Mouse (Mus musculus) cortical plate, adult 2 months (tissue): ENCODE measurements at regions not wholly inside any gene's neighbourhood (a gene's known extent, or its start where the extent isn't known, plus 50 kb on each side); places are given as distances from the start of the nearest gene placed in this dataset.

Source experiments
- H3K27ac ChIP-seq: fragments of 200-500 bp; 2 replicates; pipeline ENCODE4 v1.5.1; 2012; ENCODE audit warnings: low read length, control low read depth, inconsistent platforms; ENCODE audit not compliant: insufficient read depth
- H3K4me1 ChIP-seq: fragments of 200-500 bp; 2 replicates; pipeline ENCODE4 v1.6.1; 2011; ENCODE audit warnings: low read length; ENCODE audit not compliant: control insufficient read depth, insufficient read depth
- H3K4me3 ChIP-seq: fragments of 200-500 bp; 2 replicates; pipeline ENCODE4 v1.5.1; 2011; ENCODE audit warnings: mild to moderate bottlenecking, low read length, control low read depth; ENCODE audit not compliant: insufficient read depth
- CTCF ChIP-seq: fragments of 200-500 bp; IDR thresholded peaks from 2 replicates; pipeline ENCODE4 v1.5.1; 2011; ENCODE audit warnings: mild to moderate bottlenecking, control low read depth, low read length; ENCODE audit not compliant: insufficient read depth; ENCODE audit errors: extremely low read depth
- POLR2A ChIP-seq: fragments of 200-500 bp; IDR thresholded peaks from 2 replicates; pipeline ENCODE4 v1.6.1; 2011; ENCODE audit warnings: mild to moderate bottlenecking, low read length, control low read depth; ENCODE audit not compliant: insufficient read depth; ENCODE audit errors: extremely low read depth

DNA sequence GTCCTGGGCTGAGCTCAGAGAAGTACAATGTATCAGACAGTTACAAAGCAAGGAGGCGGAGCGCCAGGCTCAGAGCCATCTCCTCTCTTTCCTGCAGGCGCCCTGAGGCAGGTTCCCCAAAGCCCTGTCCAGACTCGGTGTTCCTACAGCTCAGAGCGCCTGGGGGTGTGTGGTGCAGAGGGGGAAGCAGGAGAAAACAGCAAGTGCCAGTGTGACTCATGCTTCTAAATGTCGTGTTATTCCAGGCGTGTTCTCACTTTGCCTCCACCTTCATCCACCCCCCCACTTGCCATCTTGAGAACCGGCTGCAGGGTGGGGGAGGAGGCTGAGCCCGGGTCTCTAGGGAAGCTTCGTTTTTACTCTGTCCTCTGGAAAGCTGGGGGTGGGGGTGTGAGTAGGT, 160.5 kb downstream of the Rplp1 start:
- Histone ChIP-seq H3K4me3 (no peak overlapping the region), H3K4me1 (peaks cover 6% of the 10 kb centered on the region), H3K27ac (no peak overlapping the region)
- TF ChIP-seq CTCF: no peak
- TF ChIP-seq POLR2A: no peak

GRCm38 (mm10) chr9:61749201-61749600, 165.1 kb downstream of the Rplp1 start:
- peaks cover 6% of the 10 kb centered on the region for H3K4me1 ChIP-seq
- TF ChIP-seq CTCF: no peak
- no peak for TF ChIP-seq POLR2A
- no peak overlapping the region for H3K27ac ChIP-seq

DNA sequence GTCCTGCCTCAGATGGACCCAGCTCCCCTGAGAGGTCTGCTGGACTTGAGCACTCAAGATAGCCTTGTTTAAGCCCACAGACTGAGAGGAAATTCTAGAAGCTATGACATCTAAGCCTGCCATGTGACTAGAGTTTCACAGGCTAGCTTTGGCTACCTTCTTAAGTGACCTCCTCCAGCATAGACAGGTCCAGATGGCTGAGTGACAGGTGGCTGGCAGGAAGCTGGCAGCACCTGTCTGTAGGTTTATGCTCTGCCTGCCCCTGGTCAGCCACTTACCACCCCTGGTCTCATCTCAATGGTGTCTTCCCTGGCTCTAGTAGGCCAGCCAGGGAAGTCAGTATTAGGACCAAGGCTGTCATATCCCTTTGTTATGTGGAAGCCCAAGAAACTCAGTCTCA, 165.9 kb downstream of the Rplp1 start:
- Histone ChIP-seq H3K27ac (no peak overlapping the region), H3K4me1 (peaks cover 6% of the 10 kb centered on the region), H3K4me3 (no peak overlapping the region)
- TF ChIP-seq POLR2A: no peak
- no peak for TF ChIP-seq CTCF

More at GRCm38 (mm10) chr9:61749201-61749600, 165.1 kb downstream of the Rplp1 start:
- no peak overlapping the region for H3K4me3 ChIP-seq

GRCm38 (mm10) chr9:61746401-61746800, 167.9 kb downstream of the Rplp1 start:
- Histone ChIP-seq H3K27ac (no peak overlapping the region), H3K4me3 (no peak overlapping the region), H3K4me1 (peaks cover 6% of the 10 kb centered on the region)
- TF ChIP-seq CTCF: no peak
- TF ChIP-seq POLR2A: no peak

DNA sequence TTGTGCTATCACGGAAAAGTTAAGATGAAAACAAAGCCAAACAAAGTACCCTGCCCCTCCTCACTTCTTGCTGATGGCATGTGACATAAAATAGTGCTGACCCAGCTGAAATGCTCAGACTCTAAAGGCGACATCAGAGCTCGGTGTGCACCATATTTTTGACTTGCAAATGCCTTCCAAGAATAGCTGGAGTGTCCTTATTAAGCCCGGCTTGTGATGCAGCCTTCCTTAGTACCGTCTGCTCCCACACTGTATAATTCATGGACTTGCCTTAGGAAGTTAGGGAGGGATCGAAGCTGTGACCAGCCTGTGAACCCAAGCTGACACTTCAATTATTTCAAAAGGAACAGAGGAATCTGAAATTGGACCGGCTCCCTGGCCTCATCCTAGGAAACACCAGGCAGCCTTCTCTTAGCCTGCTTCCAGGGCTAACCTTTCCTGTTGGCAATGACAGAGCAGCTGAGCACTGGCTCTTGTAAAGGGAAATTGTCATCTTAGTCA, 169.0 kb downstream of the Rplp1 start:
- TF ChIP-seq CTCF (no peak), POLR2A (no peak)
- Histone ChIP-seq H3K4me3 (no peak overlapping the region), H3K4me1 (peaks cover 6% of the 10 kb centered on the region), H3K27ac (no peak overlapping the region)

GRCm38 (mm10) chr9:61733540-61733939, 180.8 kb downstream of the Rplp1 start:
- Histone ChIP-seq H3K4me3 (no peak overlapping the region), H3K27ac (no peak overlapping the region), H3K4me1 (no peaks in the 10 kb centered on the region)
- TF ChIP-seq POLR2A: no peak
- TF ChIP-seq CTCF: no peak

GRCm38 (mm10) chr9:61732747-61733146, 181.6 kb downstream of the Rplp1 start:
- H3K4me1 ChIP-seq: no peaks in the 10 kb centered on the region
- no peak for TF ChIP-seq CTCF
- no peak for TF ChIP-seq POLR2A
- no peak overlapping the region for H3K27ac ChIP-seq
- H3K4me3 ChIP-seq: no peak overlapping the region

- no peak overlapping the region for H3K4me3 ChIP-seq
- TF ChIP-seq POLR2A: no peak
- TF ChIP-seq CTCF: no peak
- H3K4me1 ChIP-seq: no peaks in the 10 kb centered on the region
- H3K27ac ChIP-seq: no peak overlapping the region
Measured at GRCm38 (mm10) chr9:61728115-61728514, 186.2 kb downstream of the Rplp1 start.

DNA sequence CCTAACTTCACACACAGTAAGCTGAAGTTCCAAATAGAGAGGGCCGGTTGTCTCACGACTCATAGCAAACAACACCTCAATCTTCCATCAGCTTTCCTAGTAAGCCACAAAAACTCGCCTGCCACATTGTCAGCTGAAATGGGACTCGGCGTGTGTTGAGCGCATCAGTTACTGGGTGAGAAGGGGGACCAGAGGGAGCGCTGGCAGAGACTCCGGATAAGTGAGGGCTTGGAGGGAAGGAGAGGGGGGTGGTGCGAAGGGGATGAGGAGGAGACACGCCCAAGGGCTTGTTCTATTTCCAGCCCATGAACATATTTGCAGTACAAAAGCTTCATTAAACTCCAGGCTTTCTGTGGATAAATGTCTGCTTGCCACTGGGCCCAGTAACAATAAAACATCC, 186.7 kb downstream of the Rplp1 start:
- no peak overlapping the region for H3K27ac ChIP-seq
- no peaks in the 10 kb centered on the region for H3K4me1 ChIP-seq
- H3K4me3 ChIP-seq: no peak overlapping the region
- TF ChIP-seq POLR2A (no peak), CTCF (no peak)

GRCm38 (mm10) chr9:61724070-61724469, 190.3 kb downstream of the Rplp1 start:
- H3K27ac ChIP-seq: no peak overlapping the region
- 0 out of 2 replicates have a peak, but pooled peaks cover 2% of the 10 kb centered on the region for H3K4me1 ChIP-seq
- no peak overlapping the region for H3K4me3 ChIP-seq
- TF ChIP-seq CTCF (no peak), POLR2A (no peak)
